Mouse (Mus musculus) megakaryocyte progenitor cell, adult 5-6 weeks (primary cell): ENCODE results near the gene Hint2. TPM values are rescaled to one million over a fixed set of nuclear protein-coding genes. Genes with fewer than 3 reads are reported as not detected.

Source experiments
- ATAC-seq: replicated peaks from 2 replicates; pipeline ENCODE4 v1.8.0; 2016; ENCODE audit warnings: mild to moderate bottlenecking, moderate TSS enrichment, inconsistent platforms; ENCODE audit not compliant: poor library complexity
- total RNA-seq, 2 experiments: library from RNA; stranded (forward) in 1 of 2; stranded (reverse) in 1 of 2; fragments of 157-497, 149-512 nt in 1 of 2; fragments of 200-1000 nt in 1 of 2; gene quantifications; 2 replicates each; pipeline versions ENCODE4 v1.2.3 to v1.2.4; 2015 to 2017

The Hint2 gene
- total RNA-seq, 2 experiments from 2014 or later = 36.5 to 58.6 TPM

DNA sequence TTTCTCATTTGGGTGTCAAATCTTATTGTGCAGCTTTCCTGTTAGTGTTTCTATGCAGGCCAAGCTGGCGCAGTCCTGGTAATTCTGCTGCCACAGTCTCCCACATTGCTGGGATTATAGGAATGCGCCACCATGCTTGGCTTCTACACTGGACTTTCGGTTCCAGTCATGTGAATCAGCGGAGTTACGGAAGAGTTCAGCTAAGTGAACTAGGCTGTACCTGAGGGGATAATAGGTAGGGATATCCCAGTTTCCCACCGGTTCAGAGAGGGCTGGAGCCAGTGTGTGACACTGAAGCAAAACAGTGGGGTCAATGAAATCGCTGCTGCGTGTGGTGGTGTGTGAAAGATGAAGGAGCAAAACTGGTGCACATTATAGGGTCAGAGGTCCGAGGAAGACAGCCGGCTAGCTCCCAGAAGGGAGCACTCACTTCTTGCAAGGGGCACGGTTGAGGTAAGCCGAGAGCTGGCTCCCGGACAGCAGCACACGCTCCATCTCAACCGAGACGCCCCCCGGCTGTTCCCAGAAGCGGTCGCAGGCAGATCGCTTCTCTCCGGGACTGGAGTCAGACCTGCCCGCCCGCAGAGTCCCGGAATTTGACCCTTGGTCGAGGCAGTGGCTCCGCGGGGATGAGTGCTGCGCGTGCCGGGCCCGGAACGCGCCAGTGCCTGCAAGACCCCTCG is 469 bp downstream of the Hint2 start:
- ATAC-seq = no peak

DNA sequence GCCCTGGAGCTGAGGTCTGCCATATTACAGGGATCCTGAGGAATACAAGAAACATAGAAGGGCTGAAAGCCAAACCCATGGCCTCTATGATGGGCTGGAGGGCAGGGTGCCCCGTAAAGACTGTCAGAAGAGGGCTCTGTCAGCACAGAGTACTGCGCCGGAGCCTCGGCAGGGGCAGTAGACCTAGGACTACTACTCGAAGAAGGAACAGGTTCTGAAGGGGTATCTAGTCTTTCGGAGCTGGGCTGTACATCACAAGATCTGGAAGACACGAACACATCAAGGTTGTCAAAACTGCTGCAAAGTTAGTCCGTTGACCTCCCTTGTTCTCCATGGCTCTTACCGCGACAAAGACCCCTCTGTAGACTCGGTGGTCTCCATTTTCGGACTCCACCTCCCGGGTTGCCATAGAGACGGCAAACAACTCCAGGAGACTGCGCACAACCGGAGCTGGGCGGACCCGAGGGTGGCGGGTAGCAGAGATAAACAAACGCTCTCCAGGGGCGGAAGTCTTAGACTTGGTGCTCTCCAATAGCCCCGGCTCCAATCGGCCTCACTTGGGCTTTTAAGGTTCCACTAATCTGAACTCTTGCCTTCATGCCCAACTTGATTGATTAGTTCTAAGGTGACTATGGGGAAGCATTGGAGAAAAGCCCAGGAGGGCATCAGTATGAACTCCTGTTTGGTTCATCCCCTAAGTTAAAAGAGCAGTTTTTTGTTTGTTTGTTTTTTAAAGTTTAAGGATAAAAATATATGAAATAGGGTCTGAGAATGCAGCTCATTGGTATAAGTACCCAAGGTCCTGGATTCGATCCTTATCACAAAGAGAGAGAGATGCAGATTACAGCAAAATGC is 2.9 kb downstream of the Hint2 start, which contains the start of gene Spag8:
TSS of gene Spag8 (minus strand) at position 434 of the 855 bp plus-strand sequence.
- ATAC-seq = peak; percentile 27

DNA sequence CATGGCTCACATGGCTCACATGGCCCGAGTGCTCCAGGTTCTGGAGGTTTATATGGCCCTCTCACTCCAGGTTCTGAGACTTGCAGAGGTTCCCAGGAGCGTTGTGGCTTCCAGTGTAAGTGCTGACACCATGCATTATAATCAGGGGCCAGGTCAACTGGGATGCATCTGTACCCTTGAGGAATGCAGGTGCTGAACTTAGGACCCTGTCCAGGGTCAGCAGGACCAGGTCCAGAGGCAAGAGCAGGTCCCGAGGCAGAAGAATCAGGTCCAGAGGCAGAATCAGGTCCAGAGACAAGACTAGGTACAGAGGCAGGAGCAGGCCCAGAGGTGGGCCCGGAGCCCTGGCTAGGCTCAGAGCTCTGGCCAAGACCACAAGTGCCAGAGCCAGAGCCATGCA is 3.5 kb downstream of the Hint2 start:
- ATAC-seq = no peak

DNA sequence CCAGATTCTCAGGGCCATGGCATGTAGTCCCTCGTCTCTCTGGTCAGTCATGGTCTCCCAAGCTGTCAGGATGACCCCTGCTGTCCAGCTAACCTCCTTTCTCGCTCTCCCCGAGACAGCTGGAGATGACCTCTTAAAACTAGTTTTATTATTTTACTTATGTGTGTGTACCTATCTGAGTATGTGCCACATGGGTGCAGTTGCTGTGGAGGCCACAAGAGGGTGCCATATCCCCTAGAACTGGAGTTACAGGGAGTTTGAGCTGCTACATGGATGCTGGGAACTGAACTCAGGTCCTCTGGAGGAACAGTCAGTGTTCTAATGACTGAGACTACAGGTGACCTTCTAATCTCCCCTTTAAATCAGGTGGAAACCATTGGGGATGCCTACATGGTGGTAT is 6.5 kb downstream of the Hint2 start:
- no peak for ATAC-seq

DNA sequence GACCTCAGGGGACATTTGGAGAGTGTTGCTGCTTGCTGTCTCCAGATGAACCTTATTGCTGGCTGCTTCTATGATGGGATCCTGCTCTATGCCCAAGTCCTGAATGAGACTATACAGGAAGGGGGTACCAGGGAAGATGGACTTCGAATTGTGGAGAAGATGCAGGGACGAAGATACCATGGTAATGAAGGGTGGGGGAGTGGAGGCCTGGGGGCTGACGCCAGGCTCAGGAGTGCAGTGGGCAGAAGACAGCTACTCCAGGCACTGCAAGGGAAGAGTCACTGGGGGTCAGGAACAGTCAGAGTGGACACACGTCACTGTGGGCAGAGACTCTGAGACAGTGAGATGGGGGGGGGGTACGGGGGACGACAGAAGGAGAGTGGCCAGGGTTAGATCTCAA is 15.8 kb downstream of the Hint2 start:
- ATAC-seq = no peak

DNA sequence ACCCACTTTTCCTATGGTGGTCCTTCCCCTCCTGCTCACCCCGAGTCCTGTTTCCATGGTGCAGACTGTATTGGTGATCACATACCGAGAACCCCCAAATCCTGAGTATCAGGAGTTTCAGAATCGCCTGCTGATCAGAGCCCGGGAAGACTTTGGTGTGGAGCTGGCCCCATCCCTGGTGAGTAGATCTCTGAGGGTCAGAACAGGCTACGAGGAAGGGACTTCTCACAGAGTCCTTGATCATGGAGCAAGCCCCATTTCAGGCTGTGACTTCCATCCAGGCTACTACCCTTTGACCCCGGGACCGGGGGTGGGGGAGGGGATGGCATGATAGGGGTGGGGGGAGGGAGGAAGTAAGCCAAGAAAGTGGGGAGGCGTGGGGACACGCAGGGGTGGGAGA is 16.2 kb downstream of the Hint2 start:
- ATAC-seq = no peak

DNA sequence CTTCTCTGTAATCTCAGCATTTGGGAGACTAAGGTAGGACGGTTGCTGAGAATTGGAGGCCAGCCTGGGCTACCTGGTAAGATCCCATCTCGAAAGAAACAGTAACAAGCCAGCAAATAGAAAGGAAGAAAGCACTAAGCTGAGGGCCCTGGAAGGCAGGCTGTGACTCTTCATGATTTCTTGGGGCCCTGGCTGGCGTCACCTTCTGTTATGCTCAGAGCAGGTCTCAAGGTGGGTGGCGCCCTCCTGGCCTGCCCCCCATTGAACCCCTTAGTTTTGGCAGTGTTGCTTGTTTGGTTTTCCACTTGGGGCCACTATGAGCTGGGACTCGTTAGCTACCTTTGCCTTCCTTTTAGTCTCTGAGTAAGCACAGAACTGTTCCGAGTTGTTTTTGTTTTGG is 19.5 kb downstream of the Hint2 start:
- ATAC-seq = no peak

DNA sequence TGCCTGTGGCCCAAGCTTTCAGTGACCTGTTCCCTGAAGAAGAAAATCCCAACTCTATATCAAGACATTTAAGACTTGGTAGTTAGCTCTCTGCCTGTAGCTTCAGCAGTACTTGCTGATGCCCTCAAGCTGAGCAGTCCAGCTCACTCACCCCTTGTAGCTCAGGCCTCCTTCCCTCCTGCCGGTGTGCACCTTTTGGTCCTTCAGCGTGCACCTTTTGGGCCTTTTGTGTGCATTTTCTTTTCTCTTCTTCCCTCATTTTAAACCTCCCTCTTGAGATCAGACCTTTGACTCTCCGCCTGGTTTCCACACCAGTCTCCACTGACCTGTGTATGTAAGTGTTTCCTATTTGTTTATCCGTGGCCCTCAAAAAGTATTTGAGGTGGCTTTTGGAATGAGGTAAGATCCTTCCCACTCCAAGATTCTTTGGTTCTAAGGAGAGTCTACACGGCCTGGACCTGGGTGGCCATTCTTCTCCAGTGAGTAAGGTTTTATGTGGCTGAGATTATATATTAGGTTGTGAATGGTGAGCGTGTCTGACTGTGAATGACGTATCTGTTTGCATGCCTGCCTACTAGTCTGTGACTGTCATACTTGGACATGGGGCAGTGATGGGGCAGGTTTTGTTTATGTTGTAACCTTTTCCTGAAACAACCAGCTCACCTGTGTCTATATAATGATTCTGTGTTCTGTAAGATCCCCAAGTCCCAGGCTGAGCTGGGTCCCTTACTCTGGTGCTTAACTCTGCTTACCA is 21.5 kb downstream of the Hint2 start:
- no peak for ATAC-seq

DNA sequence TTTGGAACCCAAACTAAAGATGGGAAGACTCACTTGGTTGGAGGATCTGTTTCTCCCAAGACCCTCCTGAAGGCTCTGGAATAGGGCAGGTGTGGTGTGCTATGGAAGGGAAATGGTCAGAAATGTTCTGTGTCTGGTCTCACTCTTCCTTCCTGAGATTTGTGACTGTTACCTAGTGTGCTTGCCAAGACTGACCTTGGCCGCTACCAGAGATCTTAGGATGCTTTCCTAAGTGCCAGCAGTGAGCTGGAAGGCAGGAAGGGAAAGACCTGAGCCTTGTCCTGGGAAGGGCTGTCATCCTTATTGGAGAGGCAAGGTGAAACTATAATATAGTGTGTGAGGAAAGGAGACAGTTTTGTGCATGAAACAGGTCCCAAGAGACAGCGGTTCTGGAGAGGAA is 22.5 kb downstream of the Hint2 start:
- no peak for ATAC-seq

DNA sequence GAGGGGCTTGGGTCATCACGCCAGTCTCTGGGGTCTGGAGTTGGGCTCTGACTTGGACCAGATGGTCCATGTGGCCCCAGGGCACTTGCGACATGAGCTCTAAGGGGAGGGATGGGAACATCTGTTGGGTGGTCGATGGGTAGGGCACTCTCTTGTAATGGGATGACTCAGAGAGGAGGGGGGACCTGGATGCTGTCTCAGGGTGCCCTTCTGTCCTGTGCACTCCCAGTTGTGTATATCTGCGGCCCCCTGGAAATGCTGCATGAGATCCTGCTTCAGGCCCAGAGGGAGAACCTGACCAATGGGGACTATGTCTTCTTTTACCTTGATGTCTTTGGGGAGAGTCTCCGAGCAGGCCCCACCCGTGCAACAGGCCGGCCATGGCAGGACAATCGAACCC is 23.0 kb downstream of the Hint2 start:
- no peak for ATAC-seq

DNA sequence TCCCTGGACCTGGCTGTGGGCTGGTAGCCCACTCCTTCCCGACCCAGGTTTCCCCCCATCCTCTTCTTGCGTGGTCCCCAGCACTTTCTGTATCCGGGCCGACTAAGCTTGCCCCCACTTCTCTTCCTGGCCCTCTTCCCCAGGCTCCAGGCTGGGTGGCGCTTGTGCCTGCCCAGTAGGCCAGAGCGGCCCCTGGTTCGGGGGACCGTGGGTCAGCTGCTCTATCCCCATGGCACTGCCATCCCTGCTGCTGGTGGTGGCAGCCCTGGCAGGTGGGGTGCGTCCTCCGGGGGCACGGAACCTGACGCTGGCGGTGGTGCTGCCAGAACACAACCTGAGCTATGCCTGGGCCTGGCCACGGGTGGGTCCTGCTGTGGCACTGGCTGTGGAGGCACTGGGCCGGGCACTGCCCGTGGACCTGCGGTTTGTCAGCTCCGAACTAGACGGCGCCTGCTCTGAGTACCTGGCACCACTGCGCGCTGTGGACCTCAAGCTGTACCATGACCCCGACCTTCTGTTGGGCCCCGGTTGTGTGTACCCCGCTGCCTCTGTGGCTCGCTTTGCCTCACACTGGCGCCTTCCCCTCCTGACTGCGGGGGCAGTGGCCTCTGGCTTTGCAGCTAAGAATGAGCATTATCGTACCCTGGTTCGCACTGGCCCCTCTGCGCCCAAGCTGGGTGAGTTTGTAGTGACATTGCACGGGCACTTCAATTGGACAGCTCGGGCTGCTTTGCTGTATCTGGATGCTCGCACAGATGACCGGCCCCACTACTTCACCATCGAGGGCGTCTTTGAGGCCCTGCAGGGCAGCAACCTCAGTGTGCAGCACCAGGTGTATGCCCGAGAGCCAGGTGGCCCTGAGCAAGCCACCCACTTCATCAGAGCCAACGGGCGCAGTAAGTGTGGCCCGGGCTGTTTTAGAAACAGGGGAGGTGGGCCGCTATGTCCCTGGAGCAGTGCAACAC is 24.0 kb downstream of the Hint2 start:
- ATAC-seq = no peak

DNA sequence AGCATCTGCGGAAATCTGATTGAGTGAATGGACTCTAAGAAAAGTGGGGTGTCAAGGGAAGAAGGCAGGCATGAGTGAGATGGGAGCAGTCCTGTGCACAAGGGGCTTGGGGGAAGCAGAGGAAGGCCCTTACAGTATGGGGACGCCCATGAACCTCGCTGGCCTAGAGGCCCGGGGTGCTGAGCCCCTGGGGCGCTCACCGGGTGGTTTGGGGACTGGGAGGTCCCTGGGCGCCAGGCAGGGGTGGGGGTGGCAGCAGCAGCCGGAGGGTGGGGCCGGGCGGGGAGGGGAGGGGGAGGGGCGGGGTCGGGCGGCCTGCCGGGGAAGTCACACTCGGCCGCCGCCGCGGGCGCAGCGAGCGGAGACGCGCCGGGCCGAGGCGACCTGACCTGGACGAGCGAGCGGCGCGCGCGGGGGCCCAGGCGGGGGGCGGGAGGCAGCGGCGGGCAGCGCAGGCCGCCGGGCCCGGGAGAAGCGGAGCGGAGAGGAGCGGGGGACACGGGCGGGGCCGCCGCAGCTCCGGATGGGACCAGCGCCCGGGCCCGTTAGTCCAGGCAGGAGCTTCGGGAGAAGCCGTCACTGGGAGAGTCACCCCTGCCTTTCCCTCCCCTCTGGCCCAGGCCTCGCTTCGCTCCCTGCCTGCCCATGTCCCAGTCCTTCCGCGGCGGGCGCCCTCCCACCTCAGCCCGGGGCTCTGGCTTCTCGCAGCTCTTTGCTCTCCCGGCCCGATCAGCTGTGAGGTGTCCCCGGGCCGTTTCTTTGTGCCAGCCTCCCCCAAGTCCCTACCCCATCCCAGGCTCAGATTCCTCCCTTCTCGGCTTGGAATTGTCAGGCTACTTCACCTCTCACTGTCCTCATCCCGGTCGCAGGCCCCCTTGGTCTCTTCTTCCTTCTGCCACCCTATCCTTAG is 25.0 kb downstream of the Hint2 start, which contains the start of gene Npr2:
TSS of gene Npr2 (plus strand) at position 890 of the 910 bp plus-strand sequence.
- ATAC-seq = no peak

DNA sequence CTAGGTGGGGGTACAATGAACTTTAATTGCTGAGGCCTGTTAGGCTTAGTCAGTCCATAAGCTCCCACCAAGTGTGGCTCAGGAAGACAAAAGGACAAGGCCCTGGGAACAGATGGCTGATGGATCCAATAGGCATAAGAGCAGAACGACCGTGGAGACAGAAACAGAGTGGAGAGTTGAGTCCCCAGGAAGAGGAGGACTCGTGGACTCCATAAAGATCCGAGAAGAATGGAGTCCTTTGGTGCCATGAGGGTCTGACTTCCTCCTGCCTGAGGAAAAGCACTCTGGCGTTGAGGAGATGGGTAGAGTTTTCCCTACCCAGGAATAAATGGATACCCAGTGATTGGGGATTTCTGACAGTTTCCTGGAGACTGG is 25.6 kb downstream of the Hint2 start:
- ATAC-seq = no peak

DNA sequence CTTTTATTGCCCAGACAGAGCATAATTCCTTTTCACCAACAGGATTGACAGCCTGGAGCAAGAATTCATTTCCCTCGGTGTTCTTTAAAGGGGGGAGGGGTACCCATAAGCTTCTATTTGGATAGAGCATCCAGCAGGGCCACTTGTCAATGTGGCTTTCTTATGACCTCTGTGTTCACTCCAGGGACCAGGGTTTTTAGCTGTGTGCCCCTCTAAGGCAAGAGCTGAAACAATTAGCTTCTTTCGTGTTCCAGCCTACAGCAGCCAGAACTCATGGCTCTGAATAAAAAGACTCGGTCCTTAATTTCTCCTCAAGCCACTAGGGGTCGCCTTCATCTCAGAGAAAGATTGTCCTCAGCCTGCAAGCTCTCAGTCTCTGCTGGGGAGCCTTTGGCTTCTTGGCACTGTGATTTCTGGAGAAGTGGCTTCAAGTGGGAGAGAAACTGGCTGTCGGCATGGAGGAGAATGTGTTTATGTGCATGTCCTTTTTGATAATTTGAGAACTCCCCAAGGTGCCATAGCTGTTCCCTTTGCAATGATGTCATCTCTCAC is 26.2 kb downstream of the Hint2 start:
- peak; percentile 88 for ATAC-seq

DNA sequence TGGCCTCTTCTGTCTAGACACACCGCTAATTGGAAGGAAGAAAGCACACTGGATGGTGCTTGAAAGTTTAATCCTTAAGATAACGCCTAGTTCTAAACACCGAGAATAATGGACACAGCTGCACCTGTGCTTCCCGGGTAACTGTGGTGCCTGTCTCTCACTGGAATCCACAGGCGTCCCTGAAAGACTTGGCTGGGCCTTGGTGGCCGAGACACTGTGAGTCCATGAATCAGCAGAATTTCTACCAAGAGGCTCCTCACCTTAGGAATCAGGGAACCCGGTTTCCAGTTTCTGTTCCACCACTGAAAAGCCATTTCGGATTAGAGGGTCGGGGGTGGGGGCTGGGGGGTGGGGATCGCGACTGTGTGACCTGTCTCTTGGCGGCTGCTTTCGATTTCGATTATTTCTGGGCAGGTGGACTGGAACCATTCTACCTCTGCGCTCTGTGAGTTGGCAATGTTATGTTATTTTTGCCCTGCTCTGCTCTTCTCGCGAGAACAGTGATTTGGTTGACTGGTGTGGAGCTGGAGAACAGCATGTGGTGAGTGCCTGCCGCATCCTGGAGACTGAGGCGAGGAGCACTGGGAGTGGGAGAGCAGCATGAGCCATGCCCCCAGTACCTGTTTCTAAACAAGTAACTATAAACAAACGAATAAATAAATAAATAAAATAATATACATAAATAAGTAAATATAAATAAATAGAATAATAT is 27.0 kb downstream of the Hint2 start:
- ATAC-seq = no peak; the same call in 1 of the 2 replicates

DNA sequence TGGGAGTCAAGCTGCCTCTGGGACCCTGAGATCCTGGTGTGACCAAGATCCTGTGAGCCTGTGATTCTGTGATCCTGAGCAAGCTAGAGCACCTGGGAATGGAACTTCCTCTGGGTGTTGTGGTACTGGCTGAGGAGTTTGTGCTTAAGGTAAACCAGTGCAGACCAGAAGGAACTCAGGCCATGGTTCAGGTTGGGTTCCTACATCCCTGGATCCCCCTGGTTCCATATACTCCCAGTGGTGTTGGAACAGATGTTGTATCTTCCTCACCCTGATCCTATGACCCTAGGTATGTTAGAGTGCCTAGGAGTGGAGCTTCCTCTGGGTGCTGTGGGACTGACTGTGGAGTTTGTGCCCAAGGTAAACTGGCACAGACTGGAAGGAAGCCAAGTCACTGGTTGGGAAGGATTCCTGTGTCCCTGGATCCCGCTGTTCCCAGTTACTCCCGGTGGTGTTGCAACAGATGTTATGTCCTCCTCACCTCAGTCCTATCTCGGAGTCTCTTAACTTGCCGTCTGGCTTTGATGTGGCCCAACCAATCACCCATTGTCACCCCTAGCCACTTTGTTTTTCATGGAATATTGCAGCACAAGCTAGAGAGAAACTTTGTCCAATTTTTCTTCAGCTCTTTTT is 36.0 kb downstream of the Hint2 start:
- no peak for ATAC-seq

DNA sequence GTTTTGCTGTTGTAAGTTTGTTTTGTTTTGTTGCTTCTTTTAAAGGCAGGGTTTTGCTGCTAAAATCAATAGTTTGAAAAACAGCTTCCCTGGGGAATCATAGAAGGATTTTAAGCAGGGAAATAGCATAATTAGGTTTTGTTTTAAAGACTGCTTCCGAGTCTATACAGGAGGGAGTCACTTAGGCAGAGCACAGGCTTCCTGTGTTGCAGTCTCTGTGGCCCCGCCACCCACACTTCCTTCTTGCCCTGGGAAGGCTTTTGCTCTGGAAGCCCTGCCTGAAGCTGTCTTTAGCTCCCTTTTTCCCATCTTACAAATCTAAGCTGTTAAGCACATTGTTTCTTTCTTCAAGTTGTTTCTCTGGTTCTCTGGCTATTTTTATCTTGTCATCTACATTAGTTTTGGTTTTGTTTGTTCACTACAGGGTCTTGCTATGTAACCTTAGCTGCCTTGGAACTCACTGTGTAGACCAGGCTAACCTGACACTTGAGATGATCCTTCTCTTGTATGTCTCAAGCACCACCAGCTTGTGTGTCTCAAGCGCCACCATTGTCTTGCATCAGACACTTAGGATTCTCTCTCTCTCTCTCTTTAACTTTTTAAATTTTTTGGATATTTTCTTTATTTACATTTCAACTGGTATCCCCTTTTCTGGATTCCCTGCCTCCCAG is 43.1 kb downstream of the Hint2 start:
- peak; percentile 91 for ATAC-seq
